Comparison of ENCODE assay signal across 24 mouse cellular contexts in genomic region chr2:133352800-133353199, GRCm38 (mm10).
"Had no signal": no experiment of that assay in that cellular context is flagged by ENCODE, and none has a peak within 500 bp of the region (broad histone marks: within the 10 kb centered on the region; RNA-seq: fewer than 3 reads in every experiment).

No protein-coding gene starts in this region.

- H3K9me3 ChIP-seq: heart, embryonic 13.5 days; heart, embryonic 15.5 days; hindbrain, embryonic 13.5 days; hindbrain, embryonic 15.5 days; kidney, embryonic 15.5 days; limb, embryonic 10.5 days; limb, embryonic 12.5 days had no signal

- ATAC-seq: hindbrain, postnatal 0 days; intestine, embryonic 16.5 days had no signal

- H3K9ac ChIP-seq: heart, embryonic 13.5 days; heart, embryonic 15.5 days; hindbrain, embryonic 13.5 days; hindbrain, embryonic 15.5 days; kidney, embryonic 15.5 days; limb, embryonic 12.5 days had no signal

- DNase-seq: gastrocnemius, postnatal 14 days; gastrocnemius, postnatal 36 days; heart, adult 11 months; heart, adult 2 months; heart, postnatal 14 days; heart, postnatal 36 days; kidney, adult 11 months; kidney, adult 2 months; kidney, adult 9 months; kidney, postnatal 14 days; kidney, postnatal 36 days; liver had no signal

- H3K4me2 ChIP-seq: heart, embryonic 11.5 days; heart, embryonic 13.5 days; heart, embryonic 15.5 days; hindbrain, embryonic 13.5 days; hindbrain, embryonic 15.5 days; kidney, embryonic 15.5 days; limb, embryonic 12.5 days had no signal

- H3K27ac ChIP-seq: heart, adult 2 months; heart, embryonic 13.5 days; heart, embryonic 15.5 days; hindbrain, embryonic 13.5 days; hindbrain, embryonic 15.5 days; hindbrain, postnatal 0 days; kidney, embryonic 15.5 days; kidney, postnatal 0 days; left cerebral cortex, adult 2 months; limb, embryonic 10.5 days; limb, embryonic 12.5 days had no signal

- H3K36me3 ChIP-seq: heart, embryonic 13.5 days; heart, embryonic 15.5 days; hindbrain, embryonic 13.5 days; hindbrain, embryonic 15.5 days; kidney, embryonic 15.5 days; limb, embryonic 10.5 days; limb, embryonic 12.5 days had no signal

- H3K4me3 ChIP-seq: heart, adult 2 months; heart, embryonic 13.5 days; heart, embryonic 15.5 days; hindbrain, embryonic 13.5 days; hindbrain, embryonic 15.5 days; kidney, embryonic 15.5 days; left cerebral cortex, adult 2 months; limb, embryonic 10.5 days; limb, embryonic 12.5 days had no signal

- H3K4me1 ChIP-seq: heart, embryonic 15.5 days; hindbrain, embryonic 13.5 days; hindbrain, embryonic 15.5 days; kidney, embryonic 15.5 days; limb, embryonic 10.5 days; limb, embryonic 12.5 days had no signal

- H3K27me3 ChIP-seq: heart, embryonic 13.5 days; heart, embryonic 15.5 days; kidney, embryonic 15.5 days had no signal
